Mouse (Mus musculus) lung, embryonic 16.5 days (tissue): ENCODE measurements at regions not wholly inside any gene's neighbourhood (a gene's known extent, or its start where the extent isn't known, plus 50 kb on each side); places are given as distances from the start of the nearest gene placed in this dataset.

Source experiments
- ATAC-seq: fragments of 200-750 bp; cut with Nextera tagmentation; 2 replicates; pipeline ENCODE4 v1.8.0; 2017; ENCODE audit warnings: low read depth, mild to moderate bottlenecking, moderate library complexity
- H3K27ac ChIP-seq: fragments of 300-500 bp; sonication (generic); 2 replicates; pipeline ENCODE4 v1.5.1; 2014; ENCODE audit warnings: mild to moderate bottlenecking, control low read depth, low read length
- H3K27me3 ChIP-seq: fragments of 300-500 bp; sonication (generic); 2 replicates; pipeline ENCODE4 v1.6.1; 2014; ENCODE audit warnings: low read depth, low read length, mixed read lengths; ENCODE audit not compliant: control insufficient read depth, insufficient read depth
- H3K36me3 ChIP-seq: fragments of 300-500 bp; sonication (generic); 2 replicates; pipeline ENCODE4 v1.6.1; 2014; ENCODE audit warnings: low read length; ENCODE audit not compliant: control insufficient read depth, insufficient read depth
- H3K4me1 ChIP-seq: fragments of 300-500 bp; sonication (generic); replicated peaks from 2 replicates; pipeline ENCODE4 v1.6.1; 2014; ENCODE audit warnings: low read length, mixed read lengths; ENCODE audit not compliant: control insufficient read depth, insufficient read depth
- H3K4me2 ChIP-seq: fragments of 300-500 bp; sonication (generic); 2 replicates; pipeline ENCODE4 v1.6.1; 2014; ENCODE audit warnings: low read depth, low read length, control low read depth
- H3K4me3 ChIP-seq: fragments of 300-500 bp; sonication (generic); 2 replicates; pipeline ENCODE4 v1.5.1; 2014; ENCODE audit warnings: mild to moderate bottlenecking, low read length, control low read depth
- H3K9ac ChIP-seq: fragments of 300-500 bp; sonication (generic); 2 replicates; pipeline ENCODE4 v1.6.1; 2014; ENCODE audit warnings: low read length, control low read depth
- H3K9me3 ChIP-seq: fragments of 300-500 bp; sonication (generic); 2 replicates; pipeline ENCODE4 v1.6.1; 2016; ENCODE audit warnings: low read length; ENCODE audit not compliant: control insufficient read depth
- WGBS: fragments of 180-500 bp; shearing (Covaris S2); extraction: QIAGEN DNeasy Blood & Tissue Kit; methylation state at CpG from one replicate; pipeline ENCODE4 v1.1.7; 2014; 5-methylcytosine and 5-hydroxymethylcytosine counted together

DNA sequence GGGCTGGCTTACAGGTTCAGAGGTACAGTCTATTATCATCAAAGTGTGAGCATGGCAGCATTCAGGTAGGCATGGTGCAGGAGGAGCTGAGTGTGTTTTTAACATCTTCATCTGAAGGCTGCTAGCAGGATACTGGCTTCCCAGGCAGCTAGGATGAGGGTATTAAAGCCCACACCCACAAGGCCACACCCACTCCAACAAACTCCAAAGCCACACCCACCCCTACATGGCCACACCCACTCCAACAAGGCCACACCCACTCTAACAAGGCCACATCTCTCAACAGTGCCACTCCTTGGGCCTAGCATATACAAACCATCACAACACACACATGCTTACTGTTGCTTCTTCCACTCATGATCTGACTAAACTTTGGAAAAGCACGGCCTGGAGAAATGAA is 172.5 kb downstream of the Msrb3 start:
- 94% methylated on average over 1 of the region's 1 CpGs for WGBS
- no peaks in the 10 kb centered on the region for H3K36me3 ChIP-seq
- H3K9ac ChIP-seq = no peak overlapping the region
- H3K27ac ChIP-seq = no peak overlapping the region
- peaks cover 15% of the 10 kb centered on the region for H3K27me3 ChIP-seq
- no peak for ATAC-seq
- H3K4me3 ChIP-seq = no peak overlapping the region
- no peak overlapping the region for H3K4me2 ChIP-seq
- no peaks in the 10 kb centered on the region for H3K4me1 ChIP-seq
- H3K9me3 ChIP-seq = no peaks in the 10 kb centered on the region

- no peak overlapping the region for H3K27ac ChIP-seq
- peaks cover 20% of the 10 kb centered on the region for H3K27me3 ChIP-seq
- H3K36me3 ChIP-seq = no peaks in the 10 kb centered on the region
- peak overlapping the region; percentile 21; the same call in 1 of the 2 replicates for H3K4me2 ChIP-seq
- peaks cover 8% of the 10 kb centered on the region; the same call in 1 of the 2 replicates for H3K4me1 ChIP-seq
- ATAC-seq = no peak
- no peaks in the 10 kb centered on the region for H3K9me3 ChIP-seq
- no peak overlapping the region for H3K9ac ChIP-seq
- H3K4me3 ChIP-seq = no peak overlapping the region
- WGBS = 13% methylated on average over 15 of the region's 15 CpGs
Observed at GRCm38 (mm10) chr10:120721956-120722532, 176.9 kb downstream of the Msrb3 start.

DNA sequence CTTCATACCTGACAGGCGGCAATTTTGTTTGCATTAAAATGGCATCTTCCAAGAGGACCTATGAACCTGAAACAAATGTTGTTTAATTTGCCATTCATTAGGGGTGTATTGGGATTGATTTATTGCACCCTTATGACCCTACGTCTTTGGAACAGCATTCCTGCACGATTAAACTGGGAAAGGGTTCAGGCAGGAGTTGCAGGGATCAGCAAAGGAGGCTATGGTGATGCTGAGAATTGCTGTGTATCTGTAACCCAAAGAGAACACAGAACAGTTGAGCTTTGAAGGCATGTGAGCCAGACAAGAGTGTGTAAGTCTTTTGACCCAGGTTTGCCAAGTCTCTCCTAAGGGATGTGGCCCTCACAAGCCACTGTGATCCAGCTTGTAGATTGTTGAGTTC is 177.9 kb downstream of the Msrb3 start:
- Histone ChIP-seq H3K4me2 (no peak overlapping the region), H3K4me3 (no peak overlapping the region), H3K9me3 (no peaks in the 10 kb centered on the region), H3K9ac (no peak overlapping the region), H3K4me1 (peaks cover 10% of the 10 kb centered on the region; the same call in 1 of the 2 replicates), H3K27me3 (peaks cover 20% of the 10 kb centered on the region), H3K36me3 (no peaks in the 10 kb centered on the region), H3K27ac (no peak overlapping the region)
- ATAC-seq = no peak
- 48% methylated on average over 3 of the region's 3 CpGs for WGBS

DNA sequence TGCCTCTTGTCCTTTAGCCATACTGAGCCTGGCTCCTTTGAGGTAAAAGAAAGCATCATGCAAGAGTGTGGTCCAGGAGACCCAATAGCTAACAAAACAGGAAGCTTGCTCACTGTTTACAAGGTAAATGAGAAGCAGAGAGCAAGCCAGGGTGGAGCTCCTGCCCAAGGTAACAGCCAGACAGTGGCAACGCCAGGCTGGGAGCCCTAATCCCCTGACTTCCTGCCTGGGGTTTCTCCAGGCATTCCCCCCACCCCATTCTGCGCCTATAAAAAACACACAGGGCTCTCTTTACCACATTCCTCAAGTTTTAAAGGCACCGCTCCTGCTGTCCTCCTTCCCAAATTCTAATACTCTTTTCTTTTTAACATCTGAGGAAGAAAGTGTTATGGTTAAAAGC is 178.8 kb downstream of the Msrb3 start:
- Histone ChIP-seq H3K4me2 (no peak overlapping the region), H3K27me3 (peaks cover 20% of the 10 kb centered on the region), H3K9ac (no peak overlapping the region), H3K4me1 (peaks cover 10% of the 10 kb centered on the region; the same call in 1 of the 2 replicates), H3K4me3 (no peak overlapping the region), H3K36me3 (no peaks in the 10 kb centered on the region), H3K27ac (no peak overlapping the region), H3K9me3 (no peaks in the 10 kb centered on the region)
- 24% methylated on average over 3 of the region's 3 CpGs for WGBS
- no peak for ATAC-seq

DNA sequence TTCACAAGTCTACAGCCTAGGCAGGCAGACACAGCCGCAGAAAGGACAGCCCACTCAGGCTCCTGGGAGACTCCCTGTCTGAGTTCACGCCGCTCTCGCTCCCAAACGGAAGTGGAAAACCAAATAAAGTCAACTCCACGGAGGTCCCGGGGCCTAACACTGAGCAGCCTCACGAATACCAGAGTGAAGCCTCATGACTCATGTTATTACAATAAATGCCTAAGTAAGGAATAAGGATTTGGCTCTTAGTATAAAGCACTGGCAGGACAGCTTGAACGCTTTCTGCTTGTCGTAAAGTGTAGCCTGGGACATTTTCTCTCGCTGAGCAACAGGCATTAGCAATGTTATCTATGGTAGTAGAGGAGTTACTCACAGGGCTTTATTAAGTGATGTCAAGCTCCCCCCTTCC is 181.7 kb downstream of the Msrb3 start:
- peak; percentile 84 for ATAC-seq
- Histone ChIP-seq H3K27me3 (peaks cover 7% of the 10 kb centered on the region; the same call in 1 of the 2 replicates), H3K4me1 (peaks cover 10% of the 10 kb centered on the region; the same call in 1 of the 2 replicates), H3K4me2 (peak overlapping the region; percentile 34), H3K27ac (no peak overlapping the region), H3K9ac (no peak overlapping the region), H3K9me3 (no peaks in the 10 kb centered on the region), H3K4me3 (no peak overlapping the region), H3K36me3 (no peaks in the 10 kb centered on the region)
- 4% methylated on average over 11 of the region's 11 CpGs for WGBS

GRCm38 (mm10) chr10:120716391-120716790 is 182.5 kb downstream of the Msrb3 start:
- ATAC-seq = no peak

GRCm38 (mm10) chr10:120707771-120708750 is 190.8 kb downstream of the Msrb3 start:
- H3K4me2 ChIP-seq = peak overlapping the region; percentile 31
- 30% methylated on average over 20 of the region's 20 CpGs for WGBS
- peaks cover 16% of the 10 kb centered on the region for H3K4me1 ChIP-seq
- no peak overlapping the region for H3K4me3 ChIP-seq
- H3K27ac ChIP-seq = no peak overlapping the region
- H3K9ac ChIP-seq = 0 out of 2 replicates have a peak overlapping the region, but pooled peaks have one; percentile 5
- peak; percentile 62; the same call in 1 of the 2 replicates for ATAC-seq
- no peaks in the 10 kb centered on the region; the same call in 1 of the 2 replicates for H3K9me3 ChIP-seq
- no peaks in the 10 kb centered on the region for H3K27me3 ChIP-seq
- H3K36me3 ChIP-seq = no peaks in the 10 kb centered on the region

More at GRCm38 (mm10) chr10:120716391-120716790, 182.5 kb downstream of the Msrb3 start:
- WGBS = 67% methylated on average over 6 of the region's 6 CpGs
- H3K4me2 ChIP-seq = no peak overlapping the region
- peaks cover 5% of the 10 kb centered on the region; the same call in 1 of the 2 replicates for H3K27me3 ChIP-seq
- no peak overlapping the region for H3K4me3 ChIP-seq
- H3K36me3 ChIP-seq = no peaks in the 10 kb centered on the region
- no peaks in the 10 kb centered on the region for H3K9me3 ChIP-seq
- no peak overlapping the region for H3K9ac ChIP-seq
- H3K4me1 ChIP-seq = peaks cover 10% of the 10 kb centered on the region; the same call in 1 of the 2 replicates
- H3K27ac ChIP-seq = no peak overlapping the region

DNA sequence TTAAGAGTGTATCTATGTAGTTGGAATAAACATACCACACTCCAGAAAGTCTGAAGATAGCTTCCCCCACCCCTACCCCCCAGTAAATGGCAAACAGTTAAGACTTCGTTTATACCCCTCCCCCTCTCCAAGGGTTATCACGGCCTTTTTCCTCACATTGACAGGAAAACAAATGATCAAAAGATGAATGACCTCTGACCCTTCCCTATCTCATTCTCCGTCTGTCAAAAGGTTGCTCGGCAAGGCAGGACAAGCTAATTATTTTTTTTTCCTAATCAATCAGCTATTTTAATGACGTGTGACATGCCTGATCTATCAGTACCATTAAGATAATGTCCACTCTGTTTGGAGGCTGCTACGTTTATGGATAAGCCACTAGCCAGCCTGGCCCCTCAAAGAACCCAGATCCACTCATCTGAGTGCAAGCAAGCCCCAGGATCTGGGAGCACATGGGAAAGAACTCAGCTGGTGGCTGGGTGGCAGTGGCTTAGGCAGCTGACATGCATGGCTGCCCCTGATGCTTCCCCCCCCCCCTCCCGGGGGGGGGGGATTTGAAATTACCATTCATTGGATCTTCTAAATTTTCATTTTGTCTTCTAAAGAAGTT is 192.1 kb downstream of the Msrb3 start:
- Histone ChIP-seq H3K27ac (no peak overlapping the region), H3K9me3 (no peaks in the 10 kb centered on the region; the same call in 1 of the 2 replicates), H3K27me3 (no peaks in the 10 kb centered on the region), H3K4me1 (peaks cover 16% of the 10 kb centered on the region), H3K9ac (no peak overlapping the region), H3K4me3 (no peak overlapping the region), H3K4me2 (no peak overlapping the region), H3K36me3 (no peaks in the 10 kb centered on the region)
- no peak for ATAC-seq
- WGBS = 22% methylated on average over 7 of the region's 7 CpGs

GRCm38 (mm10) chr10:120701833-120702232 is 197.1 kb downstream of the Msrb3 start:
- no peaks in the 10 kb centered on the region; the same call in 1 of the 2 replicates for H3K9me3 ChIP-seq
- H3K4me1 ChIP-seq = peaks cover 11% of the 10 kb centered on the region; the same call in 1 of the 2 replicates
- 12% methylated on average over 11 of the region's 11 CpGs for WGBS
- H3K4me2 ChIP-seq = no peak overlapping the region
- peaks cover 2% of the 10 kb centered on the region; the same call in 1 of the 2 replicates for H3K27me3 ChIP-seq
- no peak overlapping the region for H3K4me3 ChIP-seq
- no peak overlapping the region for H3K9ac ChIP-seq
- H3K27ac ChIP-seq = no peak overlapping the region
- ATAC-seq = peak; percentile 81; the same call in 1 of the 2 replicates
- H3K36me3 ChIP-seq = no peaks in the 10 kb centered on the region
